22 mouse cellular contexts compared by ENCODE assay signal in genomic region chr12:77346521-77346920, GRCm38 (mm10).
DNase-seq lines count a peak whose midpoint lies in the region; ATAC-seq and TF ChIP-seq lines count a peak whose summit lies in the region.
"Had no signal": no experiment of that assay in that cellular context is flagged by ENCODE, and none has a peak within 500 bp of the region (broad histone marks: within the 10 kb centered on the region; RNA-seq: fewer than 3 reads in every experiment).

No protein-coding gene starts in this region.

- no peaks in the 10 kb centered on the region for H3K36me3 ChIP-seq in heart, embryonic 12.5 days
- H3K36me3 ChIP-seq in lung, embryonic 14.5 days (ENCODE audit: insufficient read depth), result no peaks in the 10 kb centered on the region
- H3K36me3 ChIP-seq: hindbrain, embryonic 10.5 days; limb, embryonic 13.5 days; liver, embryonic 13.5 days; midbrain, embryonic 10.5 days; neural tube, embryonic 13.5 days had no signal

- no peaks in the 10 kb centered on the region for H3K9me3 ChIP-seq in heart, embryonic 12.5 days (replicated peaks)
- no peaks in the 10 kb centered on the region for H3K9me3 ChIP-seq in lung, embryonic 14.5 days (ENCODE audit: low read depth, low read length)
- H3K9me3 ChIP-seq: forebrain, embryonic 13.5 days; hindbrain, embryonic 10.5 days; limb, embryonic 13.5 days; liver, embryonic 13.5 days; midbrain, embryonic 10.5 days; neural tube, embryonic 13.5 days had no signal

- DNase-seq in heart, postnatal 10 days, result peak; percentile 8 to 12
- DNase-seq in lung, embryonic 14.5 days, result peak; percentile 15
- DNase-seq in lung, adult 2 months, result no peak
- peak; percentile 47 for DNase-seq in adipocyte (ENCODE audit: low spot score)
- peak; percentile 17 for DNase-seq in lung, postnatal 36 days
- DNase-seq in thymus, postnatal 25 days, result no peak
- DNase-seq: adrenal gland, postnatal 14 days; embryo, embryonic 11 days; gastrocnemius, adult 2 months; liver, embryonic 13.5 days; retina, postnatal 1 day; thymus, postnatal 36 days had no signal

- H3K27me3 ChIP-seq in heart, embryonic 12.5 days (replicated peaks), result no peaks in the 10 kb centered on the region
- H3K27me3 ChIP-seq in lung, embryonic 14.5 days (ENCODE audit: insufficient read depth, low read length), result no peaks in the 10 kb centered on the region
- H3K27me3 ChIP-seq: forebrain, embryonic 13.5 days; limb, embryonic 13.5 days; liver, embryonic 13.5 days; neural tube, embryonic 13.5 days had no signal

- no peaks in the 10 kb centered on the region for H3K4me1 ChIP-seq in heart, embryonic 12.5 days (replicated peaks)
- no peaks in the 10 kb centered on the region for H3K4me1 ChIP-seq in lung, embryonic 14.5 days (ENCODE audit: insufficient read depth)
- H3K4me1 ChIP-seq in lung, adult 2 months (ENCODE audit: control insufficient read depth, insufficient read depth, low read length), result no peaks in the 10 kb centered on the region
- H3K4me1 ChIP-seq: forebrain, embryonic 13.5 days; hindbrain, embryonic 10.5 days; limb, embryonic 13.5 days; liver, embryonic 13.5 days; midbrain, embryonic 10.5 days; neural tube, embryonic 13.5 days had no signal

- 70% methylated on average over 1 of the region's 1 CpGs for WGBS in heart, embryonic 12.5 days
- WGBS in lung, embryonic 14.5 days, result 50% methylated on average over 1 of the region's 1 CpGs
- 51% methylated on average over 1 of the region's 1 CpGs for WGBS in lung, adult 2 months

- no peak for TF ChIP-seq POLR2A in lung, adult 2 months (IDR thresholded peaks at IDR 0.05; ENCODE audit: borderline replicate concordance, extremely low read depth, low read depth, low read length)

- no peak overlapping the region for H3K4me3 ChIP-seq in heart, embryonic 12.5 days
- H3K4me3 ChIP-seq in lung, embryonic 14.5 days (ENCODE audit: low read depth, low read length), result no peak overlapping the region
- no peak overlapping the region for H3K4me3 ChIP-seq in lung, adult 2 months (replicated peaks; ENCODE audit: extremely low read depth, low read depth, low read length)
- H3K4me3 ChIP-seq: forebrain, embryonic 13.5 days; gastrocnemius, adult 2 months; hindbrain, embryonic 10.5 days; limb, embryonic 13.5 days; liver, embryonic 13.5 days; midbrain, embryonic 10.5 days; myocyte; neural tube, embryonic 13.5 days had no signal

- H3K27ac ChIP-seq in heart, embryonic 12.5 days (ENCODE audit: poor library complexity, severe bottlenecking), result no peak overlapping the region
- no peak overlapping the region for H3K27ac ChIP-seq in lung, embryonic 14.5 days (ENCODE audit: low read depth)
- H3K27ac ChIP-seq: forebrain, embryonic 13.5 days; gastrocnemius, adult 2 months; hindbrain, embryonic 10.5 days; limb, embryonic 13.5 days; liver, embryonic 13.5 days; midbrain, embryonic 10.5 days; neural tube, embryonic 13.5 days had no signal

- no peak overlapping the region for H3K9ac ChIP-seq in heart, embryonic 12.5 days
- no peak overlapping the region for H3K9ac ChIP-seq in lung, embryonic 14.5 days
- H3K9ac ChIP-seq: forebrain, embryonic 13.5 days; limb, embryonic 13.5 days; liver, embryonic 13.5 days; neural tube, embryonic 13.5 days had no signal

- TF ChIP-seq CTCF in lung, embryonic 14.5 days (IDR thresholded peaks at IDR 0.05; ENCODE audit: low read depth), result no peak
- no peak for TF ChIP-seq CTCF in lung, adult 2 months (IDR thresholded peaks at IDR 0.05; ENCODE audit: insufficient read depth, low read length)

- intact Hi-C loops in heart, postnatal 10 days (cut with DNase I), result no loop called here

- no peak for ATAC-seq in heart, embryonic 12.5 days (ENCODE audit: insufficient number of reproducible peaks, low FRiP score)
- no peak for ATAC-seq in lung, embryonic 14.5 days (ENCODE audit: insufficient read depth)
- ATAC-seq: forebrain, embryonic 13.5 days; hindbrain, embryonic 16.5 days; intestine, postnatal 0 days; midbrain, embryonic 16.5 days had no signal

- H3K4me2 ChIP-seq in heart, embryonic 12.5 days, result no peak overlapping the region
- H3K4me2 ChIP-seq in lung, embryonic 14.5 days, result no peak overlapping the region
- H3K4me2 ChIP-seq: forebrain, embryonic 13.5 days; limb, embryonic 13.5 days; liver, embryonic 13.5 days; neural tube, embryonic 13.5 days had no signal

Comparison
In these comparisons a context has a peak if more than half of its experiments do, and no peak if none do; other contexts are left out.
1. DNase-seq: peak in heart, postnatal 10 days (2 of 2), lung, embryonic 14.5 days (single experiment), adipocyte (single experiment) and lung, postnatal 36 days (single experiment); none in lung, adult 2 months (single experiment) and thymus, postnatal 25 days (single experiment).